Mouse (Mus musculus): ENCODE data around the gene Glrp1.

- no peak for TF ChIP-seq CTCF (conservative IDR thresholded peaks at IDR 0.05; ENCODE audit: low read length)
- no peak for TF ChIP-seq NANOG (IDR thresholded peaks at IDR 0.05; ENCODE audit: borderline replicate concordance, low read length)
- TF ChIP-seq POU5F1 (IDR thresholded peaks at IDR 0.05; ENCODE audit: borderline replicate concordance, low read length), result no peak
Observed at GRCm38 (mm10) chr1:88497407-88497806, 12.5 kb downstream of the Glrp1 start.
